Mouse (Mus musculus): Measurements from ENCODE around the gene Ubtd2. TPM values are rescaled to one million over a fixed set of nuclear protein-coding genes. Genes with fewer than 3 reads are reported as not detected.

Ubtd2 gene
- polyA plus RNA-seq, 1 experiment from 2014 or later: 28.8 TPM

DNA sequence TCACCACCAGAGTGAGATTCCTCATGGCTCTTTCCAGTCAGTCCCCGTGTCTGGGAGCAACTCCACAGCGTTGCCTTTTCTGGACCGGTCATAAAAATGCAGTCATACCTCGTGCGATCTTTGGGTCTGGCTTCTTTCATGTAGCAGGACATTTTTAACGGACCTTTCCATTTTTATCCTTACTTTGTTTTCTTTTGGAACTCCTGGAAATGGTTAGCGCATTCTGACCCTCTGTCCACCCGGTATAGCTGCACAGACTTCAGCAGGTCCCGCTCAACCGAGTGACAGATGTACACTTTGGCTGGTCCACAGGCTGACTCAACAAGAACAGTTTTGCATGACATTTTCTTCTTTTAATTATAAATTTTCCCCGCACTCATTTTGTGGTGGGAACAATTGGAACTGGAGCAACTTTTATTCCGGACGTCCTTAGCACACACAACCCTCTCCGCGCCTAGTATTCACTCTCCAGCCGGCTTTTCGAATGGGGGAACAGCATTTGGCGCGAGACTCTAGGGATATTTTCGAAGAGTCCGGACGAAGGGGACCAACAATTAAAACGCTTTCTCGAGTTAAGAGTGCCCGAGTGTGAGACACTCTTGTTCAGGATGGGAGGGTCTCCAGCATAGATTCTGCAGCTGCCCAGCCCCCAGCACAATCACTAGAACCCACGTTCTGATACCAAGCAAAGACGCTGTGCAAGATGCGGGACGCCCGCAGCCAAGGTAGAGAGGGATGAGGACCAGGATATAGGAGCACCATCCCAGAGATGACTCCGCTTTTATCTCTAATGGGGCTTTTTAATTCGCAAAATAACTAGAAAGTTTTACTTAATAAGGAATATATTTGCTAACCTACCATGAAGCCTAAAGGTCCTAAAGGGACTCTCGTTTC, 76.9 kb downstream of the Ubtd2 start, which contains the start of gene Efcab9:
TSS of gene Efcab9 (minus strand) at position 211 of the 894 bp plus-strand sequence.
- H3K9ac ChIP-seq (ENCODE audit: low read depth, low read length): peak within 1 kb of the TSS; percentile 46

DNA sequence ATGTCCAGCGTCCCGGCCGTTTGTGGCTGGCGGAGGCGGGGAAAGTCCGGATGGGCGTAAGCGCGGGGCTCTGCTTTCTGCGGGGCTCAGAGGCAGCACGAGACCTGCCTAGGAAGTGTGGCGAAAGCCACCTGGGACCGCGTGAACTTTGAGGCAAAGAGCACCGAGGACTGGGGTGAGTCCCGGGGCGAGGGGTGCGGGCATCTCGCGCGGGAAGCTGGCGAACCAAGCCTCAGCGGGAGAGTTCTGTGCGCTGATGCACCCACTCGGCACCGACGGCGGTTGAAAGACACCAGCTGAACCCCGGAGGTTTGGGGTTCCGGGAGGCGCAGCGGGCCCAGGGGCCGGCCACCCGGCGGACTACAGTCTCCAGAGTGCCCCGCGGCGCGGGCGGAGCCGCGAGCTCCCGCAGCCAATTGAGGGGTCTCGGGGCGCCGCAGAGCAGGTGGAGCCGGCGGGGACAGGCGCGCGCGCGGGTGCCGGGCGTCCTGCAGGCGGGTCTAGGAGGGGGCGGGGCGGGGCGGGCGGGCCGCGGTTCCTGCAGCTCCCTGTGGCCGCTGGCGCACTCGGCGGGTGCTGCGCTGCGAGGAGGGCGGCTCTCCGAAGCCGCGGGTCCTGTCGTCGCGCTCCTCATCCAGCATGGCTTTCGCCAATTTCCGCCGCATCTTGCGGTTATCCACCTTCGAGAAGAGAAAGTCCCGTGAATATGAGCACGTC, 77.8 kb downstream of the Ubtd2 start, which contains the start of gene Stk10:
TSS of gene Stk10 (plus strand) at position 541 of the 717 bp plus-strand sequence.
- WGBS: under 1% methylated on average over 75 of the region's 82 CpGs
- peak; percentile 89 for ATAC-seq (replicated peaks; ENCODE audit: low FRiP score, low read depth)

More for the DNA sequence above, 76.9 kb downstream of the Ubtd2 start, which contains the start of gene Efcab9:
- peak within 1 kb of the TSS; percentile 58 for H3K4me3 ChIP-seq (replicated peaks; ENCODE audit: low read depth, low read length)
- DNase-seq (ENCODE audit: low spot score): peak; percentile 46
- TF ChIP-seq CTCF (IDR thresholded peaks at IDR 0.05; ENCODE audit: low read depth): no peak
- peak within 1 kb of the TSS; percentile 98 for H3K4me2 ChIP-seq (ENCODE audit: low read length)
- no peak for ATAC-seq (replicated peaks; ENCODE audit: low FRiP score, low read depth)
- H3K9me3 ChIP-seq (replicated peaks; ENCODE audit: low read length): no peaks in the 10 kb centered on the region
- no peaks in the 10 kb centered on the region for H3K27me3 ChIP-seq (ENCODE audit: insufficient read depth, low read length)
- H3K4me1 ChIP-seq (replicated peaks; ENCODE audit: insufficient read depth, low read length): peaks cover 13% of the 10 kb centered on the region; the same call in 1 of the 2 replicates
- H3K36me3 ChIP-seq (ENCODE audit: insufficient read depth, low read length): no peaks in the 10 kb centered on the region
- 0 out of 2 replicates have a peak within 1 kb of the TSS, but pooled peaks have one; percentile 9 for H3K27ac ChIP-seq
- WGBS: 2% methylated on average over 33 of the region's 33 CpGs

DNA sequence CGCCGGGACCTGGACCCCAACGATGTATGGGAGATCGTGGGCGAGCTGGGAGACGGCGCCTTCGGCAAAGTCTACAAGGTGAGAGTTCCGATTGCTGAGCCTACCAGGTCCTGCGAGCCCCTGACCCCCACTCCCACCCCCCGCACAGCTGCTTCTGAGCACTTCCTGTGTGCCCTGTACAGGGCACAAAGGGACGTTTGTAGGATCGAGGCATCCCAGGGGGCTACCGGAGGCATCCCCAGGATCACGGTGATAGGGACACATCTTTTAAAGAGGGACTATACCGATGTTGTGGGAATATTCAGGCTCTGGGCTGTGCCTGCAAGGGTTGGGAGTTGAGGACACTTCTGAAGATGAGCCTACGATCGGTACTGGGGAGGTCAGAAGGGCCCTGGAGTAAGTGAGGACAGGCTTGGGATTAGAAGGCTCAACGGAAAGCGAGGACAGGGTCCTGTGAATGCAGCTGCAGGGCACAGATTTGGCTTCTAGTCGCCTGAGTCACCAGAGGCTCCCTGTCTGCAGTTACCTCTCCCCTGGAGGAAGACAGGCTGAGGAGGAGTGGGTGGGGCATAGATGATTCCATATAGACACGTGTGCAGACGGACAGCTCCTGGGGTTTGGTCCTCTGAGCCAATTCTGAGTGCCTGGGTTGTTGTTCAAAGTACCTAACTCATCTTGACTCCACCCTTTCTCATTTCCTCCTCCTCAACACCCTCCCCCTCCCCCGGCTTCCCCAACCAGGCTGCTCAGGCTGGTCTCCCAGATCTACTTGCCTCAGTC, 78.5 kb downstream of the Ubtd2 start:
- Histone ChIP-seq H3K9ac (ENCODE audit: low read depth, low read length) (peak overlapping the region; percentile 59), H3K9me3 (replicated peaks; ENCODE audit: low read length) (no peaks in the 10 kb centered on the region), H3K27ac (no peak overlapping the region), H3K27me3 (ENCODE audit: insufficient read depth, low read length) (no peaks in the 10 kb centered on the region), H3K36me3 (ENCODE audit: insufficient read depth, low read length) (no peaks in the 10 kb centered on the region), H3K4me1 (replicated peaks; ENCODE audit: insufficient read depth, low read length) (peaks cover 17% of the 10 kb centered on the region), H3K4me2 (ENCODE audit: low read length) (peak overlapping the region; percentile 98), H3K4me3 (replicated peaks; ENCODE audit: low read depth, low read length) (peak overlapping the region; percentile 58)
- ATAC-seq (replicated peaks; ENCODE audit: low FRiP score, low read depth) (peak; percentile 19; the same call in 1 of the 2 replicates), DNase-seq (ENCODE audit: low spot score) (peak; percentile 54)
- no peak for TF ChIP-seq CTCF (IDR thresholded peaks at IDR 0.05; ENCODE audit: low read depth)
- WGBS: 2% methylated on average over 24 of the region's 24 CpGs

More for the DNA sequence above, 77.8 kb downstream of the Ubtd2 start, which contains the start of gene Stk10:
- peak within 1 kb of the TSS; percentile 58 for H3K4me3 ChIP-seq (replicated peaks; ENCODE audit: low read depth, low read length)
- peak; percentile 92 for DNase-seq (ENCODE audit: low spot score)
- H3K4me1 ChIP-seq (replicated peaks; ENCODE audit: insufficient read depth, low read length): peaks cover 13% of the 10 kb centered on the region; the same call in 1 of the 2 replicates
- H3K36me3 ChIP-seq (ENCODE audit: insufficient read depth, low read length): no peaks in the 10 kb centered on the region
- no peak for TF ChIP-seq CTCF (IDR thresholded peaks at IDR 0.05; ENCODE audit: low read depth)
- H3K9ac ChIP-seq (ENCODE audit: low read depth, low read length): peak within 1 kb of the TSS; percentile 59
- no peaks in the 10 kb centered on the region for H3K9me3 ChIP-seq (replicated peaks; ENCODE audit: low read length)
- H3K4me2 ChIP-seq (ENCODE audit: low read length): peak within 1 kb of the TSS; percentile 98
- no peaks in the 10 kb centered on the region for H3K27me3 ChIP-seq (ENCODE audit: insufficient read depth, low read length)
- H3K27ac ChIP-seq: 0 out of 2 replicates have a peak within 1 kb of the TSS, but pooled peaks have one; percentile 9

DNA sequence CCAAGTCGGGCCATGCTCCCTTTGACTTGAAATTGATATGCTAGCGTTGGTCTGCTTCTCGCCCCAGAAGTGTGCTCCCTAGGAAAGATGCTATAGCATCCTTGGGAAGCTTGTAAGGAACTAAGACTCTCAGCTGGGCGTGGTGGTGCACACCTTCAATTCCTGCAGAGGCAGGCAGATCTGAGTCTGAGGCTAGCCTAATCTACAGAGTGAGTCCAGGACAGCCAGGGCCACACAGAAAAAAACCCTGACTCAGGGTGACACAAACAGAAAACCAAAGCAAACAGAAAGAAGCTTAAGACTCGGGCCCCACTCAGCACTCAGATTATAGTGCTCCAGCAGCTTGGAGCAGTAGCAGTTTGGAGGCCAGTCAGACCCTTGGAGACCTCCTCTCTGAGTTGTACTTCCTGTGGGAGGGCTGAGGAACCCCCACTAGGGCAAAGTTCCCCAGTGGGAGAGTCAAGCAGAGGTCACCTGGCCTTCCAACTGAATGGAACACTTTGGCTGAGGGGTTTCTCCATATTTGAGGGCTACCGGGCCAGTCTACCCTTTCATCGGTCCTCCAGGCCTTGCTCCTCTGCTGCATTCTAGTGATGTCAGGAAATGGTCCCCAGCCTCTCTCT, 79.4 kb downstream of the Ubtd2 start:
- Histone ChIP-seq H3K27me3 (ENCODE audit: insufficient read depth, low read length) (no peaks in the 10 kb centered on the region), H3K27ac (no peak overlapping the region), H3K4me2 (ENCODE audit: low read length) (peak overlapping the region; percentile 98), H3K4me3 (replicated peaks; ENCODE audit: low read depth, low read length) (no peak overlapping the region), H3K36me3 (ENCODE audit: insufficient read depth, low read length) (no peaks in the 10 kb centered on the region), H3K4me1 (replicated peaks; ENCODE audit: insufficient read depth, low read length) (peaks cover 19% of the 10 kb centered on the region), H3K9ac (ENCODE audit: low read depth, low read length) (no peak overlapping the region), H3K9me3 (replicated peaks; ENCODE audit: low read length) (no peaks in the 10 kb centered on the region)
- 54% methylated on average over 7 of the region's 7 CpGs for WGBS
- no peak for TF ChIP-seq CTCF (IDR thresholded peaks at IDR 0.05; ENCODE audit: low read depth)
- ATAC-seq (replicated peaks; ENCODE audit: low FRiP score, low read depth) (no peak), DNase-seq (ENCODE audit: low spot score) (no peak)

DNA sequence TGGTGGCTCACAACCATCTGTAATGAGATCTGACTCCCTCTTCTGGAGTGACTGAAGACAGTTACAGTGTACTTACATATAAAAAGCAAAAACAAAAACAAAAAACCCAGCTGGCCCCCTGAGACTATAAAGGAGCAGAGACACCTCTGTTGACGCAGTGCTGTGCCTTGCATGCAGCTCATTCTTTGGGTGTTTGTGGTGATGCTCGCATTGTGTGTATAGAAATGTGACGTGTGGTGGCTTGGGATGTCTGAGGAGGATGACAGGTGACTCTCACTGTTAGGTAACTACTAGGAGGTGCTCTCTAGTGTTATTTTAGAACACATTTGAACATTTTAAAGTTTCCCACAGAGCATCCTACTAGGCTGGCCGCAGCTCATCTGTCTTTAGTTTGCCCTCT, 80.5 kb downstream of the Ubtd2 start:
- WGBS: 99% methylated on average over 4 of the region's 4 CpGs
- no peaks in the 10 kb centered on the region for H3K27me3 ChIP-seq (ENCODE audit: insufficient read depth, low read length)
- no peak overlapping the region for H3K27ac ChIP-seq
- no peak overlapping the region for H3K9ac ChIP-seq (ENCODE audit: low read depth, low read length)
- DNase-seq (ENCODE audit: low spot score) (no peak), ATAC-seq (replicated peaks; ENCODE audit: low FRiP score, low read depth) (no peak)
- no peaks in the 10 kb centered on the region for H3K36me3 ChIP-seq (ENCODE audit: insufficient read depth, low read length)
- no peak overlapping the region for H3K4me3 ChIP-seq (replicated peaks; ENCODE audit: low read depth, low read length)
- no peak for TF ChIP-seq CTCF (IDR thresholded peaks at IDR 0.05; ENCODE audit: low read depth)
- no peak overlapping the region for H3K4me2 ChIP-seq (ENCODE audit: low read length)
- peaks cover 19% of the 10 kb centered on the region for H3K4me1 ChIP-seq (replicated peaks; ENCODE audit: insufficient read depth, low read length)
- H3K9me3 ChIP-seq (replicated peaks; ENCODE audit: low read length): no peaks in the 10 kb centered on the region
